Mouse (Mus musculus) hindbrain, embryonic 15.5 days (tissue): ENCODE results near the gene Zfp870. TPM values are rescaled to one million over a fixed set of nuclear protein-coding genes. Genes with fewer than 3 reads are reported as not detected.
A peak's percentile ranks its signal among the peaks of the same experiment; 100 is the strongest.

Experiments
- ATAC-seq: fragments of 200-750 bp; cut with Nextera tagmentation; 2 replicates; pipeline ENCODE4 v1.8.0; 2017; ENCODE audit warnings: low read depth, moderate number of reproducible peaks, moderate TSS enrichment; ENCODE audit not compliant: low FRiP score
- H3K27ac ChIP-seq: fragments of 300-500 bp; sonication (generic); replicated peaks from 2 replicates; pipeline ENCODE4 v1.5.1; 2015; ENCODE audit warnings: mild to moderate bottlenecking, inconsistent platforms
- H3K27me3 ChIP-seq: fragments of 300-500 bp; sonication (generic); 2 replicates; pipeline ENCODE4 v1.6.1; 2015; ENCODE audit warnings: control low read depth, inconsistent platforms
- H3K36me3 ChIP-seq: fragments of 300-500 bp; sonication (generic); 2 replicates; pipeline ENCODE4 v1.6.1; 2015; ENCODE audit warnings: control low read depth, inconsistent platforms
- H3K4me1 ChIP-seq: fragments of 300-500 bp; sonication (generic); replicated peaks from 2 replicates; pipeline ENCODE4 v1.6.1; 2015; ENCODE audit warnings: control low read depth, inconsistent platforms
- H3K4me2 ChIP-seq: fragments of 300-500 bp; sonication (generic); 2 replicates; pipeline ENCODE4 v1.6.1; 2015; ENCODE audit warnings: moderate library complexity, mild to moderate bottlenecking, inconsistent platforms
- H3K4me3 ChIP-seq: fragments of 300-500 bp; sonication (generic); 2 replicates; pipeline ENCODE4 v1.5.1; 2015; ENCODE audit warnings: mild to moderate bottlenecking, inconsistent platforms
- H3K9ac ChIP-seq: fragments of 300-500 bp; sonication (generic); 2 replicates; pipeline ENCODE4 v1.6.1; 2015; ENCODE audit warnings: inconsistent platforms
- H3K9me3 ChIP-seq: fragments of 300-500 bp; sonication (generic); 2 replicates; pipeline ENCODE4 v1.6.1; 2016; ENCODE audit warnings: control low read depth, inconsistent platforms
- WGBS: fragments of 180-500 bp; shearing (Covaris S2); methylation state at CpG from one replicate; pipeline ENCODE4 v1.1.7; 2015; 5-methylcytosine and 5-hydroxymethylcytosine counted together
- polyA plus RNA-seq: library from polyadenylated mRNA; unstranded; fragments of >200 nt; fragmentation: Nextera tagmentation; extraction: Ambion mirVana; gene quantifications from 2 replicates; pipeline ENCODE4 v1.2.1, GENCODE M21; 2015

The Zfp870 gene
- polyA plus RNA-seq: 7.3 and 7.9 TPM in 2 replicates

GRCm38 (mm10) chr17:32891239-32892180 is at the start of gene Zfp870:
TSS of gene Zfp870 (minus strand) at chr17:32891642.
- H3K36me3 ChIP-seq: peaks cover 3% of the 10 kb centered on the region; the same call in 1 of the 2 replicates
- peaks cover 19% of the 10 kb centered on the region for H3K4me1 ChIP-seq
- H3K4me3 ChIP-seq: peak within 1 kb of the TSS; percentile 57
- H3K27ac ChIP-seq: peak within 1 kb of the TSS; percentile 83
- ATAC-seq: peak; percentile 98
- H3K9me3 ChIP-seq: no peaks in the 10 kb centered on the region
- H3K27me3 ChIP-seq: no peaks in the 10 kb centered on the region
- WGBS: 11% methylated on average over 33 of the region's 33 CpGs
- H3K4me2 ChIP-seq: peak within 1 kb of the TSS; percentile 82
- peak within 1 kb of the TSS; percentile 79 for H3K9ac ChIP-seq

DNA sequence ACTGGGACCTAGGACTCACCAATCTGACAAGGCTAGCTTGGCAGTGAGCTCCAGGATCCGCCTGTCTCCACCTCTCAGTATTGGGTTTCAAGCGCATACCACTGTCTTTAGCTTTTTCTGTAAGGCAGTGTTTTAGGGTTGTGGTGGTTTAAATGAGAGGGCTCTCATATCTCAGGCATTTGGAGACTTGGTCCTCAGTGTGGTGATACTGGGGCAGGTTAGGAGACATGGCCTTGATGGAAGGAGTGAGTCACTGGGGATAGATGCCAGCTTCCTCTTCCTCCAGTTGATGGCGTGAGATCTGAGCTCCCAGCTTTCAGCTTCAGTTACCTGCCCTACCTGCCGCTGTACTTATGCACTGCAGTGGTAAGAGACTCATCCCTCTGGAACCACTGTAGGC is 48.4 kb upstream of the Zfp870 start:
- no peak overlapping the region for H3K4me2 ChIP-seq
- H3K4me1 ChIP-seq: no peaks in the 10 kb centered on the region
- 89% methylated on average over 4 of the region's 4 CpGs for WGBS
- H3K27me3 ChIP-seq: no peaks in the 10 kb centered on the region
- no peak overlapping the region for H3K27ac ChIP-seq
- ATAC-seq: no peak
- no peaks in the 10 kb centered on the region for H3K36me3 ChIP-seq
- H3K9ac ChIP-seq: no peak overlapping the region
- no peaks in the 10 kb centered on the region for H3K9me3 ChIP-seq
- no peak overlapping the region for H3K4me3 ChIP-seq

- WGBS: 79% methylated on average over 5 of the region's 5 CpGs
- H3K4me2 ChIP-seq: no peak overlapping the region
- H3K27ac ChIP-seq: no peak overlapping the region
- 0 out of 2 replicates have a peak, but pooled peaks cover 10% of the 10 kb centered on the region for H3K27me3 ChIP-seq
- no peaks in the 10 kb centered on the region for H3K36me3 ChIP-seq
- peaks cover 4% of the 10 kb centered on the region for H3K4me1 ChIP-seq
- ATAC-seq: no peak
- no peak overlapping the region for H3K4me3 ChIP-seq
- H3K9me3 ChIP-seq: no peaks in the 10 kb centered on the region
- H3K9ac ChIP-seq: no peak overlapping the region
Observed at GRCm38 (mm10) chr17:32927803-32928202, 36.4 kb upstream of the Zfp870 start.

DNA sequence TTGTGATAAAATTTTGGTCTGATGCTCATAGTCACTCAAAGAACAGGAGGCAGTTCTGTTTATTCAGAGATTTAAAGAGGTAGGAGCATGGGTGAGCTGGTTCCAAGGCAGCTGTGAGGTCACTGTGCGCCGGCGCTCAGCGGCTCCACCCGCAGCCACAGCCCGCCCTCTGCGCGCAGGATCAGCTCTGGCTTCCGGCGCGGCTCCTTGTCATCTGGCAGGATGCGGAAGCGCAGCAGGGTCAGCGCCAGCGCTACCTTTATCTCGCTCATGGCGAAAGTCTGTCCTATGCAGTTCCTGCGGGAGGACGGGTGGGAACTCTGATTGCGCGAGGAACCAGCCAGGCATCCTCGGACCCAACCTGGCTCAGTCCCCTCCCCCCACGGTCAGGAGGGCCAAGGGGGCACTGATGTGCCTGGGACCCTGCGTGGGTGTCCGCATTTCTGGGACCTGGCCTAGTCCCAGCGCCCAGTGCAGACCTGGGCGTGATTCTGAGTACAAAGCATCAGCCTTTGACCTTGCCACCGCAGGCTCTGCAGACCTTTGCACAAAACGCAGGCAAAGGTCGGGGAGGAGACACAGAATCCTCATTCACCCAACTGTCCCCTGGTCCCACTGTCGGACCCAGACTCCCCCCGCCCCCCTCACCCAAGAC is 33.3 kb upstream of the Zfp870 start:
- H3K27ac ChIP-seq: peak overlapping the region; percentile 72

GRCm38 (mm10) chr17:32923681-32924080 is 32.2 kb upstream of the Zfp870 start:
- no peaks in the 10 kb centered on the region for H3K36me3 ChIP-seq
- H3K9me3 ChIP-seq: 0 out of 2 replicates have a peak, but pooled peaks cover 5% of the 10 kb centered on the region
- WGBS: 92% methylated on average over 1 of the region's 1 CpGs
- 0 out of 2 replicates have a peak, but pooled peaks cover 10% of the 10 kb centered on the region for H3K27me3 ChIP-seq
- no peak overlapping the region for H3K9ac ChIP-seq
- H3K4me2 ChIP-seq: no peak overlapping the region
- no peak overlapping the region for H3K27ac ChIP-seq
- ATAC-seq: no peak
- no peak overlapping the region for H3K4me3 ChIP-seq
- H3K4me1 ChIP-seq: peaks cover 4% of the 10 kb centered on the region

More for the DNA sequence above, 33.3 kb upstream of the Zfp870 start:
- Histone ChIP-seq H3K9ac (peak overlapping the region; percentile 67), H3K36me3 (no peaks in the 10 kb centered on the region), H3K9me3 (0 out of 2 replicates have a peak, but pooled peaks cover 5% of the 10 kb centered on the region), H3K27me3 (0 out of 2 replicates have a peak, but pooled peaks cover 10% of the 10 kb centered on the region), H3K4me3 (peak overlapping the region; percentile 55), H3K4me1 (peaks cover 4% of the 10 kb centered on the region), H3K4me2 (peak overlapping the region; percentile 93)
- 15% methylated on average over 32 of the region's 32 CpGs for WGBS
- ATAC-seq: peak; percentile 97

DNA sequence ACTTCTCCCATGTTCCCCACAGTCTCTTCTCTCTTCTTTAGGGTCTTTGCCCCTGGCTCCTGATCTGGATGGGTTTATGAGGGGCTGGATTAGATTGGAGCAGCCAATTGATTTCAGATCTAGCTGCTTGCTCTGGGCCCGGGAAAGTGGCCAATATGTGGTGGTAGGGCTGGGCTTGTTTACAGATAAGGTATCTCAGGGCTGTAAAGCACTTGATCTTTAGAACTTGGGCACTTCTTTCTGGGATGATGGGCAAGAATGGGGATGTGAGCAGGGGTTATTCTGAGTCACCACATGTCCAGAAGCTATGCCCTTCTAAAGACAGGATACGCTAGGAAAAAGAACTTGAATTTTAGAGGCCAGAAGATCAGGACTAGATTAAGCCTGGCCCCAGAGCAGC is 27.7 kb upstream of the Zfp870 start:
- Histone ChIP-seq H3K4me1 (no peaks in the 10 kb centered on the region), H3K27ac (no peak overlapping the region), H3K4me2 (no peak overlapping the region), H3K36me3 (no peaks in the 10 kb centered on the region), H3K9me3 (0 out of 2 replicates have a peak, but pooled peaks cover 5% of the 10 kb centered on the region), H3K27me3 (0 out of 2 replicates have a peak, but pooled peaks cover 6% of the 10 kb centered on the region), H3K4me3 (no peak overlapping the region), H3K9ac (no peak overlapping the region)
- ATAC-seq: no peak
- WGBS: 88% methylated on average over 2 of the region's 2 CpGs

GRCm38 (mm10) chr17:32917131-32917530 is 25.7 kb upstream of the Zfp870 start, which contains the start of gene Cyp4f14:
TSS of gene Cyp4f14 (minus strand) at chr17:32917342.
- WGBS: 61% methylated on average over 2 of the region's 2 CpGs
- ATAC-seq: no peak

DNA sequence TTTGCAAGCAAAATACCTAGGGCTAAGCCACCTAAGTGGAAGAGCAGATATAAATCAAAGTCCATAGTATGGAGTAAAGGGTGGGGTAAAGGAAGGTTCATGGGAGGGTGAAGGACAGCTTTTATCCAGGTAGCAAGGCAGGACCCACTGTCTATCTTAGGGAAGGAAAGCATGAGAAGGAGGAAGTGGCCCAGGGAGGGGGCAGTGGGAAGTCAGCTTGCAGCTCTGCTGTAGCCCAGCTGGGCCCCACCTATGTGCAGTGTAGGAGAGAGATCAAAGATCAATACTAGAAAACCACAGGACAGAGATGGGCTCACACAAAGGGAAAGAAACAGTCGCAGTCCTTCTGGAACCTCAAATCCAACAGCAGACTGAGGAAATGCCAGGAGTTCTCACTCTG is 24.6 kb upstream of the Zfp870 start:
- ATAC-seq: no peak
- whole genome bisulfite sequencing: 86% methylated on average over 1 of the region's 1 CpGs
- Histone ChIP-seq H3K9me3 (0 out of 2 replicates have a peak, but pooled peaks cover 2% of the 10 kb centered on the region), H3K27ac (no peak overlapping the region), H3K4me3 (no peak overlapping the region), H3K4me1 (no peaks in the 10 kb centered on the region), H3K36me3 (no peaks in the 10 kb centered on the region), H3K27me3 (0 out of 2 replicates have a peak, but pooled peaks cover 6% of the 10 kb centered on the region), H3K9ac (no peak overlapping the region), H3K4me2 (no peak overlapping the region)

More at GRCm38 (mm10) chr17:32917131-32917530, 25.7 kb upstream of the Zfp870 start, which contains the start of gene Cyp4f14:
- Histone ChIP-seq H3K9ac (no peak within 1 kb of the TSS), H3K4me1 (no peaks in the 10 kb centered on the region), H3K9me3 (0 out of 2 replicates have a peak, but pooled peaks cover 5% of the 10 kb centered on the region), H3K36me3 (no peaks in the 10 kb centered on the region), H3K27me3 (0 out of 2 replicates have a peak, but pooled peaks cover 6% of the 10 kb centered on the region), H3K4me2 (no peak within 1 kb of the TSS), H3K4me3 (no peak within 1 kb of the TSS), H3K27ac (no peak within 1 kb of the TSS)

DNA sequence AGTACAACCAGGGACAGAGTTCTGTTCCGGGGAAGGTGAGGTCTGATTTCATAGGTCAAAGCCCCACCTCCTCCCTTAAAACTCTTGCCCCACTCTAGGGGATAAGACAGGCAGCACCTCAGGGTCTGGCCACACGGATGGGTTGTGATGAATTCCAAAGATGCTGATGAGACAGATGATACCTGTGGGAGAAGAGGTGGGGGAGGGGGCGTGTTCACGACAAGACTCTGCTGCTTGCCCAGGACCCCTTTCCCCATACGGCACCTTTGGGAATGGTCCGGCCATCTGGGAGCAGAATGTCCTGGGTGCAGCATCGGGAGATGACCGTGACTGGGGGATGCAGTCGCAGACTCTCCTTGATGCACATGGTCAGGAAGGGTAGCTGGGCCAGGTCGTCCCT is 14.7 kb upstream of the Zfp870 start:
- 0 out of 2 replicates have a peak, but pooled peaks cover 4% of the 10 kb centered on the region for H3K4me1 ChIP-seq

GRCm38 (mm10) chr17:32905239-32905638 is 13.8 kb upstream of the Zfp870 start:
- 0 out of 2 replicates have a peak, but pooled peaks cover 4% of the 10 kb centered on the region for H3K4me1 ChIP-seq
- H3K4me3 ChIP-seq: peak overlapping the region; percentile 31
- 11% methylated on average over 19 of the region's 19 CpGs for WGBS
- no peak overlapping the region for H3K27ac ChIP-seq
- peak overlapping the region; percentile 56 for H3K4me2 ChIP-seq
- H3K9me3 ChIP-seq: no peaks in the 10 kb centered on the region
- 0 out of 2 replicates have a peak overlapping the region, but pooled peaks have one; percentile 30 for H3K9ac ChIP-seq
- ATAC-seq: peak; percentile 34; the same call in 1 of the 2 replicates
- no peaks in the 10 kb centered on the region for H3K36me3 ChIP-seq
- H3K27me3 ChIP-seq: 0 out of 2 replicates have a peak, but pooled peaks cover 9% of the 10 kb centered on the region

More for the DNA sequence above, 14.7 kb upstream of the Zfp870 start:
- no peak overlapping the region for H3K9ac ChIP-seq
- H3K36me3 ChIP-seq: no peaks in the 10 kb centered on the region
- H3K27me3 ChIP-seq: 0 out of 2 replicates have a peak, but pooled peaks cover 9% of the 10 kb centered on the region
- 79% methylated on average over 10 of the region's 10 CpGs for WGBS
- no peaks in the 10 kb centered on the region for H3K9me3 ChIP-seq
- H3K27ac ChIP-seq: no peak overlapping the region
- no peak overlapping the region for H3K4me3 ChIP-seq
- H3K4me2 ChIP-seq: no peak overlapping the region
- no peak for ATAC-seq

GRCm38 (mm10) chr17:32904414-32904813 is 13.0 kb upstream of the Zfp870 start:
- Histone ChIP-seq H3K4me3 (no peak overlapping the region), H3K27ac (no peak overlapping the region), H3K9me3 (no peaks in the 10 kb centered on the region), H3K36me3 (no peaks in the 10 kb centered on the region), H3K9ac (no peak overlapping the region), H3K4me2 (no peak overlapping the region), H3K27me3 (0 out of 2 replicates have a peak, but pooled peaks cover 9% of the 10 kb centered on the region), H3K4me1 (0 out of 2 replicates have a peak, but pooled peaks cover 4% of the 10 kb centered on the region)
- WGBS: 65% methylated on average over 2 of the region's 2 CpGs
- ATAC-seq: no peak
